Mouse (Mus musculus) telencephalon, adult 2 months (tissue): ENCODE results near the gene Crocc.

Source experiments
- DNase-seq: peaks from one replicate; pipeline ENCODE4 v3.0.0-alpha.2; 2011; ENCODE audit warnings: low read depth, low spot score

Gene Crocc

DNA sequence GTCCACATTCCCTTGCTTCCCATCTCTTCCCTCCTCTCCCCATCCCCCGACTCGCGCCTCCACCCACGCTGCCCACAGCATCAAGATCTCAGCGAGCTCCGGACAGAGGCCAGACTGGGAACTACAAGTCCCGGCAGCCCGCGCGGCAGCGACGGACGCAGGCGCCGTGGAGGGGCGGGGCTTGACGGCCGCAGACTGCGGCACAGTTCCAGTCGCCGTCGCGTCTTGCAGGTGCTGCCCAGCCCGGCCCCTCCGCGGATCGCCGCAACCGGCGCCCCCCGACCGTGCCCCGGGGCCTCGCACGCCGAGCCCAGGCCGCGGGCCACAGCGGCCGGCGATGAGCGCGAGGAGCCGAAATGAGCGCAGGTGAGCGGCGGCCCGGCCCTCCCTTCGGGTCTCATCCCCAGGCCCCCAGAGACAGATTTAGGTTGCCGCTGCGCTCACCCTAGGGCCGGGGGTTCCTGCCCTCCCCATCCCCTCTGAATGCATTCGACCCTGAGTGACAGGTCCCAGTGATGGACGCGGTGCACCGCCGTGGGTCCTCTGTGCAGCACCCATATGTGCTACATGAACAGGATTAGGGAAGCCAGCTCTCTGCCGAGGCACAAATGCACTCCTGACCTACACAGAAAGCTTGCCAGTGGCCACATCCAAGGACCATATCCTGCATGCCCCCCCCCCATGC is 73.5 kb downstream of the Crocc start, which contains the start of gene Atp13a2:
TSS of gene Atp13a2 (plus strand) at position 163 of the 685 bp plus-strand sequence.
- DNase-seq, result peak; percentile 74

- no peak for DNase-seq
Observed at GRCm38 (mm10) chr4:140986024-140986710, 74.2 kb downstream of the Crocc start.

DNA sequence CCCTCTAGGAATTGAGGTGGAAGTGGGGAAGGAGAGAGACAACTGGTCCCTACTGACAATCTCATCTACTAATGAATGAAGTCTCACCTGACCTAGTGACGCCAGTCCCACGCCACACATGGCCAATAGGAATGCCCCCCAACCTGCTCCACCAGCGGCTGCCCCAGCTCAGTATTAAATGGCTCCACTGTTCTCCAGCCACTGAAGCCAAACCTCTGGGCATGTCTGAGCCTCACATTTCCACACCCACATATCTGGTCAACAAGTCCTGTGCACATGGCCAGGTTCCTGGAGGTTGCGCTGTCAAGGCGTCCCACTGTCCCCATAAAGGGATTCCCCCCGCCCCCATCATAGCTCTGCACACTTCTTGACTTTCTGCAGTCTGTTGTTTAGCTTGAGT is 75.8 kb downstream of the Crocc start:
- no peak for DNase-seq

DNA sequence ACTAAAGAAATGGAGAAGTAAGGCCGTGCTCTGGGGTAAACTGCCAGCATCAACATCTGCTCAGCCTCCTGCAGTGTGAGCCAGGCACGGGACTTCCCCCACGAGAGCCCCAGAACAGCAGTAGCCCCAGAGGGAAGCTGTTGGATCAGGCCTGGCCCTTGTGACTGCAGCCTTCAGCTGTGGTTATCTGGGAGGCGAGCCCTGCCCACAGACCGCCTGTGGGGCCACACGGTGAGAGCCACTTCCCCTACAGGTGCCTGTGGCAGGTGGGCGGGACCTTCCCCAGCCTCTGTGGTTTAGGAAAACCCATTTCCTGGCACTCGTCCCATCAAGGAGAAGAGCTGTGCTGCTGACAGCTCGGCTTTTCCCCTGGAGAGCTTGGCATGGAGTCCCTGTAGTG is 76.9 kb downstream of the Crocc start:
- peak; percentile 43 for DNase-seq

GRCm38 (mm10) chr4:140982808-140983207 is 77.5 kb downstream of the Crocc start:
- no peak for DNase-seq

DNA sequence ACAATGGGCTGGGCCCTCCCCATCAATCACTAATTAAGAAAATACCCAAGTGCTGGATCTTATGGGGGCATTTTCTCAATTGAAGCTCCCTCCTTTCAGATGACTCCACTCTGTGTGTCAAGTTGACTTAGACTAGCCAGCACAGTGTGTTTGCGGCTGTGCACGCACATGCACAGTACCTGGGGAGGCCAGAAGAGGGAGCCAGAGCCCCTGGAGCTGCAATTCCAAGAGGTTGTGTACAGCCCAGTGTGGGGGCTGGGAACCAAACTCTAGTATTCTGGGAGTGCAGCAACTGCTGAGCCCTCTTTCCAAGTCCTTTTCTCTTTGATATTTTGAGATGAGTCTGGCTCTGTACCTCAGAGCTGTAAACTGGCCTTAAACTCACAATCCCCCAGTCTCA is 78.7 kb downstream of the Crocc start:
- no peak for DNase-seq

GRCm38 (mm10) chr4:140977886-140978692 is 82.3 kb downstream of the Crocc start:
- DNase-seq, result no peak

- no peak for DNase-seq
Observed at GRCm38 (mm10) chr4:140977278-140977677, 83.1 kb downstream of the Crocc start.

GRCm38 (mm10) chr4:140975356-140975755 is 85.0 kb downstream of the Crocc start:
- no peak for DNase-seq

DNA sequence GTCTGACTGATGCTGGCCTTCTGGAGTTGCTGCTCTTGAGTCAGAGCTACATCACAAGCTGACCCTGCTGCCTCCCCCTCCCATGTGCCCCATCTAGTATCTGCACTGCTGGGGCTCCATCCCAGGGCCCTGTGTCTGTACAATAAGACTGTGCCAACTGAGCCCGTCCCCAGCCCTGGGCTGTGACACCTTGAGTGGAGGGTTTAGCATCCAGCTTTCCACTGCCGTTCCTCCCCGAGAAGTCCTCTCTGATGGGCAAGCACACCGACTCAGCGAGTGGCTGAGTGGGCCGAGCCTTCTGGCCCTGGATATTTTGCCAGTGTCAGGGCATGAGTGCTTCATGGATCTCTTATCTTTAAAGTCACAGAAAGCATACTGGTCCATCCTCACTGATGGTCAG is 85.9 kb downstream of the Crocc start:
- DNase-seq, result no peak

- DNase-seq, result no peak
Observed at GRCm38 (mm10) chr4:140971691-140972090, 88.7 kb downstream of the Crocc start.

- no peak for DNase-seq
Observed at GRCm38 (mm10) chr4:140967386-140968159, 92.8 kb downstream of the Crocc start.
